Mouse (Mus musculus): ENCODE results near the gene Cpeb3.

- TF ChIP-seq MAFK (IDR thresholded peaks at IDR 0.05; ENCODE audit: insufficient read depth, low read depth, low read length) (no peak), ZC3H11A (IDR thresholded peaks at IDR 0.05; ENCODE audit: borderline replicate concordance, low read depth, low read length) (peak; percentile 93), ZNF384 (IDR thresholded peaks at IDR 0.05; ENCODE audit: low read depth, low read length) (no peak), CHD2 (IDR thresholded peaks at IDR 0.05; ENCODE audit: low read depth, low read length) (no peak)
These were observed 157.6 kb downstream of the Cpeb3 start for GRCm38 (mm10) chr19:37050643-37051345.

All from ES-E14 (cell line).